Mouse (Mus musculus): ENCODE measurements around the gene Adgrg3.

Adgrg3 gene

GRCm38 (mm10) chr8:94992996-94993724 is 24.3 kb upstream of the Adgrg3 start:
- DNase-seq (ENCODE audit: low spot score in 2 of 2): no peak

GRCm38 (mm10) chr8:94994006-94994405 is 23.5 kb upstream of the Adgrg3 start:
- DNase-seq (ENCODE audit: low spot score in 2 of 2): no peak

GRCm38 (mm10) chr8:94994510-94994909 is 23.0 kb upstream of the Adgrg3 start:
- no peak for DNase-seq (ENCODE audit: low spot score in 2 of 2)

GRCm38 (mm10) chr8:94995336-94995893 is 22.1 kb upstream of the Adgrg3 start:
- no peak for DNase-seq (ENCODE audit: low spot score in 2 of 2)

- DNase-seq (ENCODE audit: low spot score in 2 of 2): no peak
These were observed 21.5 kb upstream of the Adgrg3 start for GRCm38 (mm10) chr8:94996037-94996436.

- DNase-seq (ENCODE audit: low spot score in 2 of 2): peak in 1 of 2 experiments; percentile 61
These were observed 20.3 kb upstream of the Adgrg3 start for GRCm38 (mm10) chr8:94996899-94997856.

- no peak for DNase-seq (ENCODE audit: low spot score in 2 of 2)
These were observed 19.6 kb upstream of the Adgrg3 start for GRCm38 (mm10) chr8:94997857-94998243.

- DNase-seq (ENCODE audit: low spot score in 2 of 2): no peak
These were observed 19.1 kb upstream of the Adgrg3 start for GRCm38 (mm10) chr8:94998431-94998830.

- no peak for DNase-seq (ENCODE audit: low spot score in 2 of 2)
These were observed 18.5 kb upstream of the Adgrg3 start for GRCm38 (mm10) chr8:94999004-94999403.

GRCm38 (mm10) chr8:94999956-95000355 is 17.5 kb upstream of the Adgrg3 start:
- DNase-seq (ENCODE audit: low spot score in 2 of 2): no peak

- no peak for DNase-seq (ENCODE audit: low spot score in 2 of 2)
These were observed 16.8 kb upstream of the Adgrg3 start for GRCm38 (mm10) chr8:95000684-95001083.

- no peak for DNase-seq (ENCODE audit: low spot score in 2 of 2)
These were observed 16.3 kb upstream of the Adgrg3 start for GRCm38 (mm10) chr8:95001165-95001564.

GRCm38 (mm10) chr8:95001655-95002054 is 15.8 kb upstream of the Adgrg3 start:
- DNase-seq (ENCODE audit: low spot score in 2 of 2): peak in 1 of 2 experiments; percentile 59

GRCm38 (mm10) chr8:95002089-95002655 is 15.3 kb upstream of the Adgrg3 start:
- no peak for DNase-seq (ENCODE audit: low spot score in 2 of 2)

GRCm38 (mm10) chr8:95012442-95012919 is 5.0 kb upstream of the Adgrg3 start:
- DNase-seq (ENCODE audit: low spot score in 2 of 2): no peak

GRCm38 (mm10) chr8:95015866-95016265 is 1.6 kb upstream of the Adgrg3 start:
- DNase-seq (ENCODE audit: low spot score in 2 of 2): no peak

GRCm38 (mm10) chr8:95016684-95017083 is 808 bp upstream of the Adgrg3 start:
- DNase-seq (ENCODE audit: low spot score in 2 of 2): no peak

GRCm38 (mm10) chr8:95017969-95018635 is 610 bp downstream of the Adgrg3 start:
- no peak for DNase-seq (ENCODE audit: low spot score in 2 of 2)

GRCm38 (mm10) chr8:95020293-95020777 is 2.8 kb downstream of the Adgrg3 start:
- DNase-seq (ENCODE audit: low spot score in 2 of 2): peak in 1 of 2 experiments; percentile 28

GRCm38 (mm10) chr8:95020821-95021220 is 3.3 kb downstream of the Adgrg3 start:
- no peak for DNase-seq (ENCODE audit: low spot score in 2 of 2)

GRCm38 (mm10) chr8:95023201-95023600 is 5.7 kb downstream of the Adgrg3 start:
- DNase-seq (ENCODE audit: low spot score in 2 of 2): no peak
